Mouse (Mus musculus): ENCODE data around the gene Mfsd11. TPM values are rescaled to one million over a fixed set of nuclear protein-coding genes. Genes with fewer than 3 reads are reported as not detected.
"Not testable (repeated sequence)": the region's sequence is repeated elsewhere in the genome, so short reads cannot be mapped to it uniquely, and the experiment has no call there.

Gene Mfsd11
- polyA plus RNA-seq, 1 experiment from 2014 or later: 15.0 TPM

GRCm38 (mm10) chr11:116823255-116823654 is 29.0 kb upstream of the Mfsd11 start:
- H3K27me3 ChIP-seq (replicated peaks): peaks cover 33% of the 10 kb centered on the region
- WGBS (ENCODE audit: insufficient replicate concordance): 84% methylated on average over 2 of the region's 2 CpGs
- no peak overlapping the region for H3K4me3 ChIP-seq
- H3K9me3 ChIP-seq (replicated peaks): no peaks in the 10 kb centered on the region
- ATAC-seq: no peak
- H3K4me2 ChIP-seq: no peak overlapping the region
- H3K9ac ChIP-seq: no peak overlapping the region
- no peak overlapping the region for H3K27ac ChIP-seq
- no peaks in the 10 kb centered on the region for H3K36me3 ChIP-seq
- peaks cover 29% of the 10 kb centered on the region for H3K4me1 ChIP-seq

GRCm38 (mm10) chr11:116823885-116824284 is 28.4 kb upstream of the Mfsd11 start:
- Histone ChIP-seq H3K4me1 (peaks cover 28% of the 10 kb centered on the region), H3K27me3 (replicated peaks) (peaks cover 38% of the 10 kb centered on the region)
- 88% methylated on average over 10 of the region's 10 CpGs for WGBS (ENCODE audit: insufficient replicate concordance)
- not testable (repeated sequence) for H3K4me3 ChIP-seq; H3K9ac ChIP-seq; H3K9me3 ChIP-seq (replicated peaks); H3K4me2 ChIP-seq; H3K27ac ChIP-seq; ATAC-seq; H3K36me3 ChIP-seq

GRCm38 (mm10) chr11:116825230-116825629 is 27.0 kb upstream of the Mfsd11 start:
- Histone ChIP-seq H3K9ac (no peak overlapping the region), H3K4me3 (no peak overlapping the region), H3K27ac (no peak overlapping the region)

GRCm38 (mm10) chr11:116826550-116827504 is 25.4 kb upstream of the Mfsd11 start:
- 48% methylated on average over 17 of the region's 17 CpGs for WGBS (ENCODE audit: insufficient replicate concordance)
- peak overlapping the region; percentile 70; the same call in 1 of the 2 replicates for H3K9ac ChIP-seq

More at GRCm38 (mm10) chr11:116825230-116825629, 27.0 kb upstream of the Mfsd11 start:
- WGBS (ENCODE audit: insufficient replicate concordance): 66% methylated on average over 5 of the region's 5 CpGs
- H3K9me3 ChIP-seq (replicated peaks): no peaks in the 10 kb centered on the region
- H3K4me2 ChIP-seq: no peak overlapping the region
- H3K4me1 ChIP-seq: peaks cover 24% of the 10 kb centered on the region
- no peaks in the 10 kb centered on the region for H3K36me3 ChIP-seq
- no peak for ATAC-seq
- H3K27me3 ChIP-seq (replicated peaks): peaks cover 38% of the 10 kb centered on the region

GRCm38 (mm10) chr11:116827534-116828165 is 24.6 kb upstream of the Mfsd11 start, which contains the start of gene Mxra7:
Gene Mxra7 (minus strand): TSS chr11:116828046.
- H3K36me3 ChIP-seq: no peaks in the 10 kb centered on the region
- peaks cover 38% of the 10 kb centered on the region for H3K27me3 ChIP-seq (replicated peaks)
- peak within 1 kb of the TSS; percentile 70 for H3K9ac ChIP-seq
- H3K9me3 ChIP-seq (replicated peaks): no peaks in the 10 kb centered on the region
- peak; percentile 63; the same call in 1 of the 2 replicates for ATAC-seq
- peaks cover 14% of the 10 kb centered on the region for H3K4me1 ChIP-seq
- no peak within 1 kb of the TSS for H3K27ac ChIP-seq
- H3K4me2 ChIP-seq: peak within 1 kb of the TSS; percentile 92
- H3K4me3 ChIP-seq: peak within 1 kb of the TSS; percentile 63
- 2% methylated on average over 71 of the region's 71 CpGs for WGBS (ENCODE audit: insufficient replicate concordance)

More at GRCm38 (mm10) chr11:116826550-116827504, 25.4 kb upstream of the Mfsd11 start:
- Histone ChIP-seq H3K4me3 (peak overlapping the region; percentile 63), H3K9me3 (replicated peaks) (no peaks in the 10 kb centered on the region), H3K27ac (no peak overlapping the region), H3K4me2 (peak overlapping the region; percentile 92), H3K4me1 (peaks cover 14% of the 10 kb centered on the region), H3K36me3 (no peaks in the 10 kb centered on the region), H3K27me3 (replicated peaks) (peaks cover 38% of the 10 kb centered on the region)
- ATAC-seq: no peak

GRCm38 (mm10) chr11:116832172-116832685 is 20.0 kb upstream of the Mfsd11 start:
- no peak overlapping the region for H3K9ac ChIP-seq
- no peak for ATAC-seq
- H3K4me2 ChIP-seq: no peak overlapping the region
- H3K4me3 ChIP-seq: no peak overlapping the region
- WGBS (ENCODE audit: insufficient replicate concordance): 64% methylated on average over 3 of the region's 4 CpGs
- no peak overlapping the region for H3K27ac ChIP-seq
- peaks cover 15% of the 10 kb centered on the region for H3K27me3 ChIP-seq (replicated peaks)
- H3K9me3 ChIP-seq (replicated peaks): no peaks in the 10 kb centered on the region
- H3K36me3 ChIP-seq: peaks cover 44% of the 10 kb centered on the region
- peaks cover 14% of the 10 kb centered on the region for H3K4me1 ChIP-seq

- no peak overlapping the region for H3K4me2 ChIP-seq
- no peak overlapping the region for H3K27ac ChIP-seq
- peaks cover 71% of the 10 kb centered on the region for H3K36me3 ChIP-seq
- no peak overlapping the region for H3K4me3 ChIP-seq
- WGBS (ENCODE audit: insufficient replicate concordance): 77% methylated on average over 1 of the region's 1 CpGs
- ATAC-seq: no peak
- H3K9ac ChIP-seq: no peak overlapping the region
- H3K27me3 ChIP-seq (replicated peaks): no peaks in the 10 kb centered on the region
- H3K4me1 ChIP-seq: peaks cover 15% of the 10 kb centered on the region
- H3K9me3 ChIP-seq (replicated peaks): no peaks in the 10 kb centered on the region
Measured at GRCm38 (mm10) chr11:116834954-116835353, 17.3 kb upstream of the Mfsd11 start.

- WGBS (ENCODE audit: insufficient replicate concordance): 79% methylated on average over 4 of the region's 4 CpGs
- Histone ChIP-seq H3K4me2 (no peak overlapping the region), H3K4me1 (peaks cover 28% of the 10 kb centered on the region), H3K27ac (0 out of 2 replicates have a peak overlapping the region, but pooled peaks have one; percentile 42), H3K9ac (no peak overlapping the region), H3K27me3 (replicated peaks) (no peaks in the 10 kb centered on the region), H3K4me3 (no peak overlapping the region), H3K36me3 (peaks cover 85% of the 10 kb centered on the region), H3K9me3 (replicated peaks) (no peaks in the 10 kb centered on the region)
- no peak for ATAC-seq
Measured at GRCm38 (mm10) chr11:116836283-116836682, 16.0 kb upstream of the Mfsd11 start.

GRCm38 (mm10) chr11:116837441-116837840 is 14.8 kb upstream of the Mfsd11 start:
- no peaks in the 10 kb centered on the region for H3K9me3 ChIP-seq (replicated peaks)
- H3K4me2 ChIP-seq: no peak overlapping the region
- no peaks in the 10 kb centered on the region for H3K27me3 ChIP-seq (replicated peaks)
- 87% methylated on average over 10 of the region's 10 CpGs for WGBS (ENCODE audit: insufficient replicate concordance)
- peaks cover 91% of the 10 kb centered on the region for H3K36me3 ChIP-seq
- no peak for ATAC-seq
- H3K9ac ChIP-seq: no peak overlapping the region
- H3K4me1 ChIP-seq: peaks cover 38% of the 10 kb centered on the region
- H3K27ac ChIP-seq: no peak overlapping the region
- no peak overlapping the region for H3K4me3 ChIP-seq

GRCm38 (mm10) chr11:116838936-116839335 is 13.3 kb upstream of the Mfsd11 start:
- peak overlapping the region; percentile 2; the same call in 1 of the 2 replicates for H3K9ac ChIP-seq
- peaks cover 40% of the 10 kb centered on the region for H3K4me1 ChIP-seq
- no peak overlapping the region for H3K4me3 ChIP-seq
- H3K4me2 ChIP-seq: no peak overlapping the region
- 87% methylated on average over 14 of the region's 14 CpGs for WGBS (ENCODE audit: insufficient replicate concordance)
- H3K27me3 ChIP-seq (replicated peaks): no peaks in the 10 kb centered on the region
- H3K36me3 ChIP-seq: peaks cover 79% of the 10 kb centered on the region
- H3K27ac ChIP-seq: no peak overlapping the region
- ATAC-seq: no peak
- no peaks in the 10 kb centered on the region for H3K9me3 ChIP-seq (replicated peaks)

GRCm38 (mm10) chr11:116839601-116840000 is 12.6 kb upstream of the Mfsd11 start:
- peaks cover 73% of the 10 kb centered on the region for H3K36me3 ChIP-seq
- 84% methylated on average over 7 of the region's 7 CpGs for WGBS (ENCODE audit: insufficient replicate concordance)
- H3K9ac ChIP-seq: peak overlapping the region; percentile 44; the same call in 1 of the 2 replicates
- peak overlapping the region; percentile 10; the same call in 1 of the 2 replicates for H3K4me2 ChIP-seq
- ATAC-seq: no peak
- no peak overlapping the region for H3K27ac ChIP-seq
- peaks cover 46% of the 10 kb centered on the region for H3K4me1 ChIP-seq
- no peaks in the 10 kb centered on the region for H3K9me3 ChIP-seq (replicated peaks)
- H3K27me3 ChIP-seq (replicated peaks): no peaks in the 10 kb centered on the region
- peak overlapping the region; percentile 20; the same call in 1 of the 2 replicates for H3K4me3 ChIP-seq

Data from liver, embryonic 12.5 days (tissue).